Mouse (Mus musculus) hindbrain, embryonic 14.5 days (tissue): ENCODE measurements at regions not wholly inside any gene's neighbourhood (a gene's known extent, or its start where the extent isn't known, plus 50 kb on each side); places are given as distances from the start of the nearest gene placed in this dataset.
A peak's percentile ranks its signal among the peaks of the same experiment; 100 is the strongest.

Source experiments
- ATAC-seq: fragments of 200-750 bp; cut with Nextera tagmentation; 2 replicates; pipeline ENCODE4 v1.8.0; 2017; ENCODE audit warnings: moderate number of reproducible peaks, mild to moderate bottlenecking, moderate TSS enrichment, moderate library complexity; ENCODE audit not compliant: low FRiP score
- DNase-seq: peaks from one replicate; pipeline ENCODE4 v3.0.0-alpha.2; 2015; ENCODE audit warnings: low spot score
- H3K27ac ChIP-seq: fragments of 300-500 bp; sonication (generic); 2 replicates; pipeline ENCODE4 v1.5.1; 2014; ENCODE audit warnings: mild to moderate bottlenecking, moderate library complexity
- H3K27me3 ChIP-seq: fragments of 300-500 bp; sonication (generic); 2 replicates; pipeline ENCODE4 v1.6.1; 2014; ENCODE audit warnings: mild to moderate bottlenecking, low read length, mixed read lengths; ENCODE audit not compliant: control insufficient read depth, insufficient read depth
- H3K36me3 ChIP-seq: fragments of 300-500 bp; sonication (generic); replicated peaks from 2 replicates; pipeline ENCODE4 v1.6.1; 2014; ENCODE audit not compliant: control insufficient read depth, insufficient read depth
- H3K4me1 ChIP-seq: fragments of 300-500 bp; sonication (generic); replicated peaks from 2 replicates; pipeline ENCODE4 v1.6.1; 2014; ENCODE audit warnings: antibody characterized with exemption, low read length, mixed read lengths; ENCODE audit not compliant: control insufficient read depth, insufficient read depth
- H3K4me2 ChIP-seq: fragments of 300-500 bp; sonication (generic); replicated peaks from 2 replicates; pipeline ENCODE4 v1.6.1; 2014; ENCODE audit warnings: mild to moderate bottlenecking, moderate library complexity
- H3K4me3 ChIP-seq: fragments of 300-500 bp; sonication (generic); replicated peaks from 2 replicates; pipeline ENCODE4 v1.5.1; 2014; ENCODE audit warnings: mild to moderate bottlenecking, low read length
- H3K9ac ChIP-seq: fragments of 300-500 bp; sonication (generic); 2 replicates; pipeline ENCODE4 v1.6.1; 2014
- H3K9me3 ChIP-seq: fragments of 300-500 bp; sonication (generic); 2 replicates; pipeline ENCODE4 v1.6.1; 2016; ENCODE audit warnings: low read length; ENCODE audit not compliant: control insufficient read depth
- WGBS: fragments of 180-500 bp; shearing (Covaris S2); extraction: QIAGEN DNeasy Blood & Tissue Kit; methylation state at CpG from one replicate; pipeline ENCODE4 v1.1.7; 2014; 5-methylcytosine and 5-hydroxymethylcytosine counted together

GRCm38 (mm10) chr13:85639376-85640229 lies 350.7 kb upstream of the Rasa1 start:
- Histone ChIP-seq H3K4me1 (no peaks in the 10 kb centered on the region), H3K27ac (no peak overlapping the region), H3K27me3 (no peaks in the 10 kb centered on the region), H3K4me2 (no peak overlapping the region), H3K9ac (no peak overlapping the region), H3K36me3 (no peaks in the 10 kb centered on the region), H3K4me3 (no peak overlapping the region), H3K9me3 (no peaks in the 10 kb centered on the region)
- WGBS, result 34% methylated on average over 8 of the region's 8 CpGs
- ATAC-seq (no peak), DNase-seq (peak; percentile 80)

- DNase-seq, result no peak
- 69% methylated on average over 4 of the region's 4 CpGs for WGBS
- Histone ChIP-seq H3K9ac (no peak overlapping the region), H3K4me3 (no peak overlapping the region), H3K36me3 (no peaks in the 10 kb centered on the region), H3K27ac (no peak overlapping the region), H3K4me1 (no peaks in the 10 kb centered on the region), H3K27me3 (no peaks in the 10 kb centered on the region), H3K9me3 (0 out of 2 replicates have a peak, but pooled peaks cover 5% of the 10 kb centered on the region), H3K4me2 (no peak overlapping the region)
- no peak for ATAC-seq
These were observed 340.7 kb upstream of the Rasa1 start for GRCm38 (mm10) chr13:85629506-85630175.
